Mouse (Mus musculus): ENCODE results near the gene Snx21. TPM values are rescaled to one million over a fixed set of nuclear protein-coding genes. Genes with fewer than 3 reads are reported as not detected.
A peak's percentile ranks its signal among the peaks of the same experiment; 100 is the strongest.

Snx21 gene
- total RNA-seq (2021) = 10 to 100 TPM; 52.8 to 56.9 TPM

DNA sequence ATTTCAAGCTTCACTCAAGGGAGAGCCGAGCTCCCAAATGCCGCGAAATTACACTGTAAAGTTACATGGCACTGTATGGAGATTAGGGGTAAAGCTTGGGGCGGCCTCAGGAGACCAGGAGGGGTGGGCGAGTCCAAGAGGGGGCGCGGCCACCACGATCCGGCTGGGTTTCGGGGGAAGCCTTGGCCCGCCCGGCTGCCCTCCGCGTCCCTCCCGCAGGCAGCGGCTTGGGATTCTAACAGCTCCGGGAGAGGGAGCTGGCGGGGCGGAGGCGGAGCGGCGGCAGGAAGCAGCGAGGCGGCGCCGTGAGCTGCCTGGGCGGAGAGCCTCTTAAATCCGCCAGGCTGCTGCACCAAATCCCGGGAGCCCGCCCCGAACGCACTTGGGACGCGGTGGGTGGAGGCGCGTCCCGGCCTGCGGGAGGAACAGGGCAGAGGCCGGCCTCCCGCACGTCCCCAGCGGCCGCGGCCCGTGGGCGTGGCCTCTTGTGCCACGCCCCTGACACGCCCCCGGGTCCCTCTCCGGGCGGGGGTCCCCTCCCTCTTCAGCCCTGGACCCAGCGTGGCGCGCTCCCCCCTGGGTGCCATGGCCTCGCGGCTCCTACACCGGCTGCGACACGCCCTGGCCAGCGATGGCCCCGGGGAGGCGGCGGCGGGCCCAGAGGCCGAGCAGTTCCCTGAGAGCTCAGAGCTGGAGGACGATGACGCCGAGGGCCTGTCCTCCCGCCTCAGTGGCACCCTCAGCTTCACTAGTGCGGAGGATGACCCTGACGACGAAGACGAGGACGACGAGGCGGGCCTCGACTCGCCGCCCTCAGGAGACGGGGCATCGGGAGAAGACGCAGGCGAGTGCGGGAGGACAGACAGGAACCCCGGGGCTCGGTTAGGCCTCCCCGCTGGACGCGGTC is at the start of gene Snx21:
Snx21 (plus strand) TSS at position 343 of the 907 bp plus-strand sequence.
- DNase-seq = peak; percentile 82
- intact Hi-C loops (cut with DNase I) = no loop called here

DNA sequence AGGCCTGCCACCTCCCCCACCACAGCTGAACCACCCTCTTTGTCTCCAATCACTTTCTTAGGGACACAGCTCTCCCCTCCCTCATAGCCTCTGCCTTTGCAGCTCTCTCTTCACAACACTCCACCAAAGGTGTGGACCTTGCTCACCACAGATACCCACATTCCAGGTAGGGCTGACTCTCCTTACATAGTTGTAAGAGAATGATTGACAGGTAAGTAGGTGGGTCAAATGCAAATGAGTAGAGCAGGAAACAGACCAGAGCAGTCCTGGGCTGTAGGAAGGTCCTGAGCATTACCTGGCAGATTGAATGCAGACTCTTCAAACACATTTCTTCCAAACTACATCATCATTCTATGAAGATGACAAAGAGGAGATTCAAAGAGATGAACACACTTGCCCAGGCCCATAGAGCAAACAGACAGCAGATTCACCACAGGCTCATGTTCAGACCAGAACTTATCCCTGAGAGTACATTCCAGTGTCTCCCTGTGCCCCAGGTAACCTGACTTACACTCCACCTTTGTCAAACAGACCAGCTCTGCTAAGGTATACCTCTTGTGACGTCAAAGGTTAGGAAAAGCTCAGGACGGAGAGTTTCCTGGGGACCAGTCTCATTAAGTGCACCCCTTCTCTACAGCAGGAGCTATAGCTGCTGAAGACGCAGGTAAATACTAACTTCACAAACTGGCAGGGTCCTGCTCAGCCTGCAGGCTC is 48.1 kb upstream of the Snx21 start:
- intact Hi-C loops (cut with DNase I) = no loop called here
- no peak for DNase-seq

DNA sequence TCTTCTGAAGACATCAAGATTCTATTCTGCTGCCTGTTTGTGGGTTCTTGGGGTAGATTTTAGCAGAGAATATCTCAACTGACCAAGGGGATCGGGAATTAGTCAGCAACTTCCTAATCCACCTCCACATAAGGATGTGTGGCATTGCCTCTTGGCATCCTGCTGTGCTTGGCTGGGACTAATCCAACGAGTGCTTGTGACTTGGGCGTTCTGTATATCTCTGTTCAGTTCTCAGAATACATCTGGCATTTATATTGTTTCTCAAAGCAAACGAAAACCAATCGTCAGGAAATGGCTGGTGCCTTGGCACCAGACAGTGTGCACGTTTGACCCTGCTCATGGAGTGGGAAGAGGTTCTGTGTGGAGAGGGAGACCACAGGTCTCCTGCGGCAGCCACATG is 45.7 kb upstream of the Snx21 start:
- DNase-seq = no peak
- intact Hi-C loops (cut with DNase I) = no loop called here

DNA sequence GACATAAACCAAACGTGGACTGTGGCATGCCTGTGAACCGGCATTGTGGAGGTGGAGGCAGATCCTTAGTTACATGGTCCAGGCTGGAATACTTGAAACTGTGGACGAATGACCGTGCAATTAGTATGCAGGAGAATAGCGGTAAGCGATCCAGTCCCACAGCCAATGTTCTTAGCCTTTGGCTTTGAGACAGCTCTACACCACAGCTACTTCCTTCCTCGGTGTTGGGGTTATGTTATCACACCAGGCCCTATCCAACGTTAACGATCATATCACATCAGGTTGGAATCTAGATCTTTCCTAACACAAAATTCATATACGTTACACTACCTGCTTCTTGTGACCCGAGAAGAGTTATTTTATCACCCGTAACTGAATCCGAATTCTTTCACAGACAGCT is 40.6 kb upstream of the Snx21 start:
- DNase-seq = no peak
- intact Hi-C loops (cut with DNase I) = no loop called here

DNA sequence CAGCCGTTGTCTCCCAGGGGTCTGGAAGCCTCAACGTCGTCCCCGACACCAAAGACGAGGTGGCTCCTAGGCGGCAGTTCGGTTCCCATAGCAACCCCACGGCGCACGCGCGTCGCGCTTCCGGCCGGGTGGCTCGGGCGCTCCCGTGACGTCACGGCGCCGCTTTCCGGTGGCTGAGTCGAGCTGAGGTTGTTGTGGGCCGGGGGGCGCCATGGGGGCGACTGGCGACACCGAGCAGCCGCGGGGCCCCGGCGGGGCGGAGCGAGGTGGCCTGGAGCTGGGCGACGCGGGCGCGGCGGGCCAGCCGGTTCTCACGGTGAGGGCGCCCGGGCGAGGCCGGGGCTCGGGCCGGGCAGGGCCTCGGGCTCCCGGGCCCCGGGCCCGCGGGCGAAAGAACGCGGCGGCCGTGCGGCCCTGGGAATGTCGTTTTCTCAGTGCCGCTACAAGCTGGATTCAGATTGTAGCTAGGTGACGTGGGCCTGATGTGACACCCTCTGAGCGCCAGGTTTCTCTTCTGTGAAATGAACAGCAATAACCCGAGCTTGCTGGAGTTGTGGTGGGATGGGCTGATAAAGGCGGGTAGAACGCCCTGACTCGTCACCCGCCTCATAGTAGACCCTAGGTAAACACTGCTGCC is 39.7 kb upstream of the Snx21 start, which contains the start of the genes Wfdc3 and Dnttip1:
Wfdc3 (minus strand) TSS at position 89 of the 637 bp plus-strand sequence.
Dnttip1 (plus strand) TSS at position 141 of the 637 bp plus-strand sequence.
- intact Hi-C loops (cut with DNase I) = no loop called here
- DNase-seq = peak; percentile 94

DNA sequence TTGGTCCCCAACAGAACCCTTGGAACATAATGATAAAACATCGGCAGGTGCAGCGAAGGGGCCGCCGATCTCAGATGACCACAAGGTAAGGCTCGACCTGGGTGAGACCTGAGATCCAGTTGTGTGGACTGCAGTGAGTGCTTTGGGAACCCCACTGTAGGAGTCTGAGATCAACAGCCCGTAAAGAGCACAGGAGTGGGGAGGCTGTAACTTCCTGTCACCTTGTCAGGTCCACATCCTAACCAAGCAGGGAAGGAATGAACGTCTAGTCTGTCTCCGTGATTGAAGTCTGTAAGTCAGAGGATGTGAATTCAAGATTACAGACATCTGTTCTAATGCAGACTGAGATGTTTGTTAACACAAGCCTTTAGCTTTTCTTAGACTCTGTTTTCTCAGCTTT is 38.9 kb upstream of the Snx21 start:
- intact Hi-C loops (cut with DNase I) = no loop called here
- no peak for DNase-seq

DNA sequence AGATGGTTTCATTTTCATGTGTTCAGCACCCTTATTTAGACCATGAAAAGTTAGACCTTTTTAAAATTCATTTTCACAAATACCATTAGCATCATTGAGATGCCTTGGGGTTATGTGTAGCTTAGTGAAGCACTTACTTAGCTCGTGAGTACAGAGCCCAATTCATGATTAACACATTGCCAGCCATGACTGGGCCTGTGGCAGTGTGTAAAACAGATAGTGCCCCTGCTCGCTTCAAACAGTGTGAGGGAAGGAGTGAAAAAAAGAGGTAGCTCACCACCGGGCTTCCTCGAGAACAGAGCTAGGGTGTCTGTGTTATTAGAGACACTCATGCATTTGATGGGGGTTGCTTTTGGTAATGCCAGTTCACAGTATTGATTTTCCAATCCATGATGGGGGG is 37.4 kb upstream of the Snx21 start:
- no peak for DNase-seq
- intact Hi-C loops (cut with DNase I) = no loop called here

DNA sequence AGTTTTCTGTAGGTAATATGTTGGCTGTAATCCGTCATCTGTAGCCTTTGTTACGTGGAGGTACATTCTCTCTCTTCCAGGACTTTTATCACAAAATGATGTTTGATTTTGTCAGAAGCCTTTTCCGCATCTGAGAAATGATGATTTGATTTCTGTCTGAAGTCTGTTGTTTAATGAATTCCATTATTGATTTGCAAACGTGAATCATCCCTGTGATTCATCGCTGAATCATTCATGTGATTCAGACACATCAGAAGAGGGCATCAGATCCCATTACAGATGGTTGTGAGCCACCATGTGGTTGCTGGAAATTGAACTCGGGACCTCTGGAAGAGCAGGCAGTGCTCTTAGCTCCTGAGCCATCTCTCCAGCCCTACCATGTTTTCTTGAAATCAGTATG is 36.6 kb upstream of the Snx21 start:
- intact Hi-C loops (cut with DNase I) = no loop called here

DNA sequence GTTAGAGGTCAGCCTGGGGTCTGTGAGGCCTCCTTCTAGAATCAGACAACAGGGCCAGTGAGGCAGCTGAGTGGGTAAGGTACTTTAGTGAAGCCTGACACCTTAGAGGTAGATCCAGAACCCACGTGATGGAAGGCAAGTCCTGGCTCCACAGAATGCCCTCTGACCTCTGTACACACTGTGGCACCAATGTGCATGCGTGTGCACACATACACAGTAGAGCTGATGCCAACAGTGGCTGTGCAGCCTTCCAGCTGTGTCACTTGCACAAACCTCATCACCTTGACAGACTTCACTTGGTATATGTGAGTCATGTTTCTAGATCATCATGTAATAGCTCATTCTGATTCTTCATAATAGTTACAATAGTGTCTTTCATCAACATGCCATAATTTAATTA is 33.2 kb upstream of the Snx21 start:
- intact Hi-C loops (cut with DNase I) = no loop called here
- no peak for DNase-seq

More for the DNA sequence above, 36.6 kb upstream of the Snx21 start:
- no peak for DNase-seq

DNA sequence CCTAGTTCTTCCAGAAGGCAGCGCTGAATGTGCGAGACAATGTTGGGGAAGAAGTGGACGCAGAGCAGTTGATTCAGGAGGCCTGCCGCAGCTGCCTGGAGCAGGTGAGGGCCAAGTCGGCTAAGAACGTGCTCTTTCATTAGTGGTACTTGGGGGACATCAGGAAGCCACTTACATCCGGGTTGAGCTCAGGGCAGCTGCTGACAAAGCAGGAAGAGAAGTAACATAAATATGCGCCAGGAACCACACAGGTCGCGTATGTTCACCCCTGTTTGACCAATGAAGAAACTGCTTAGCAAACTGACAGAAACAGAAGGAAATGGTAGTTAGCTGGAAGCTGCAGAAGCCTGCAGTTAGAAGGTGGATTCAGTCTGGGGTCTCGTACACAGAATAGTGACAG is 31.5 kb upstream of the Snx21 start:
- intact Hi-C loops (cut with DNase I) = no loop called here
- no peak for DNase-seq

DNA sequence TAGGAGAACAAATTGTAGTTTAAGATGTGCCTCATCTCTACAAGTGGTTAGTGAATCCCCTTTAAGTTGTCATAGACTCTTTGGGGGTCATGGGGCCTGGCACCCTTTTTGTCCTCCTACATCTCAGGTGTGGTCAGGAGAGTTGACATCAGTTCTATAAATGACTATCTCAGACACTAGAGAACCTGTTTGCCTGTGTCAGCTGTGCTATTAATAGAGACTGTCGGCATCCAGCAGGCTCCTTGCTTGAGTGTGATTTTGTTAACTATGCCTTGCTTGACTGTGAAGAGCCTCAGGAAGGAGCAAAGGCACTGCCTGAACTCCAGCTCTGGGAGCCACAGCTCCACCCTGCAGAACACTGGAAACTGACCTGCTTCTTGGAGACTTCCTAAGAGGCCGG is 30.8 kb upstream of the Snx21 start:
- DNase-seq = no peak
- intact Hi-C loops (cut with DNase I) = no loop called here

DNA sequence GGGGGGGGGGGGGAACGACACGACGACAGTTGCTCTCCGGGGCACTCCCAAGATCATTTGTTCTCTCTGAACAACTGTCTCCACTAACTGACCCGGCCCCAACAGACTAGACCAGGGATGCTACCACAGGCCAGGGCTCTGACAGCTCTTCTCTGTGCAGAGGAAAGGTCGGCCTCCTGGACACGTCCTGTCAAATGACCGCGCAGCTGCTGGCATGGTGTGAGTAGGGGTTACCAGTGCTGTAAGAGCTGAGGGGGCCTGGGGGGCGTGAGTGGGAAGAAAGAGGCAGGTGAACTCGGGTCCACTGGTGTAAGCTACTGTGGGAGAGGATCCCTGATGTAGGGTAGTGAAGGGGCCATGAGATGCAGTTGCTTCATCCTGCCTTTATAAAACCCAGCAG is 27.8 kb upstream of the Snx21 start:
- DNase-seq = no peak
- intact Hi-C loops (cut with DNase I) = no loop called here

DNA sequence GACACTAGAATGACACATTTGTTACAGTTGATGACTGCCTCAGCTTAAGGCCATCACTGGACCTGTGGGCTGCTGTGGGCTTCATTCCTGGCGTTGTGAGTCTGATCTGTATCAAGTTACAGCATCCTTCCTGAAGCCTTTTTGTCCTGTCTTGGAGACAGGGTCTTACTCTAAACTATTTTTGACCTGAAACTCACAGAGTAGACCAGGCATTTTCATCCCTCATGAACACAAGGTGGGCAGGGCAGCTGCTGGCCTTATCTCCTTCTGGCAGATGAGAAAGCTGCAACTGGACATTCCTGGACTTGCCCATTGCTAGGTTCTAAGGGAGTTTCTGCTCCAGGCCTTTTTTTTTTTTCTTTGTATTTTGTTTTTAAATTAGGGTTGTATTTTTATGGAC is 26.9 kb upstream of the Snx21 start:
- no peak for DNase-seq
- intact Hi-C loops (cut with DNase I) = no loop called here

DNA sequence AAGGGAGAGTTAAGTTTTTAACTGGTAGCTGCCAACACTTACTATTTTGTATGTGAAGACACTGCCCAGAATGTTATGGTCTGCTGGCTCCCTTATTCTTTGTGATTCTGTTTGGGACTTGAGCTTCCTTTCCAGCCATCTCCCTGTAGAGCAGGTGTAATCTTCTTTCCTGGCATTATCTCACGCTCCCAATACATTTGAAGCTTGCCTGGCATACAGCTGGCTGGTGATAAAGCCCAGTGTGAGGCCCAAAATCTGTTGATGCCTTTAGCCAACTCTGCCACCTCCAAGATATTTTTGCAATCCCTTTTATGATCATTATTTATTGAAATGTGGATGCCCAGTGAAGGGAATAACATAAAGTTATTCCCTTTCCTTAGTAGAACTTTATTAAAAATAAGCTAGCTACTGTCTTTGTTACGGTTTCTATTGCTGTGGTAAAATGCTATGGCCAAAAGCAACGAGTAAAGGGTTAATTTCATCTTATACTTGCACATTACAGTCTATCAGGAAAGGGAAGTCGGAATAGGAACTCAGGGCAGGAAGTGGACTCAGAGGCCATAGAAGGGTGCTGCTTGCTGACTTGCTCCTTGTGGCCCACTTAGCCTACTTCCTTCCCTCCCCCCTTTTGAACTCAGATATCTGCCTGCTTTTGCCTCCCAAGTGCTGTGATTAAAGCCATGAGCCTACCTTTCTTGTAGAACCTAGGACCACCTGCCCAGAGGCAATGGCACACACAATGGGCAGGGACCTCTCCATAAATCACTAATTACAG is 25.4 kb upstream of the Snx21 start:
- intact Hi-C loops (cut with DNase I) = no loop called here
- DNase-seq = no peak

DNA sequence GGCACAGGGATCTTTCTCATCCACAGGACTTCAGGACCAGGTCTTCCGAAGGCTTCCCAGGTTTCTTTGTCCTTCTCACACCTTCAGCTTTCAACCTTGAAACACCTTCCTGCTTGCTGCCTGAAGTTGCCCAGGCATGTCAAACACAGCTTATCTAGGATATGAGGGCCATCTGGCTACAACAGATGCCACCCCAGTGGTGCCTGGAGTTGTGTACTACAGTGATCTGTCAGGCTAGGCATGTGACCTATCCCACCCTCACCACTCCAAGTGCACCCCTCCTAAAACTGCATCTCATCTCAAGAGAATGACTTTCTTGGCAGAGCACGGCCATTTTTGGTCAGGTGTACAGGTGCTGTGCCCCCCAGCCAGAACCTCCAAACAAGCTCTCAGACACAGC is 24.1 kb upstream of the Snx21 start:
- DNase-seq = peak; percentile 33
- intact Hi-C loops (cut with DNase I) = no loop called here

DNA sequence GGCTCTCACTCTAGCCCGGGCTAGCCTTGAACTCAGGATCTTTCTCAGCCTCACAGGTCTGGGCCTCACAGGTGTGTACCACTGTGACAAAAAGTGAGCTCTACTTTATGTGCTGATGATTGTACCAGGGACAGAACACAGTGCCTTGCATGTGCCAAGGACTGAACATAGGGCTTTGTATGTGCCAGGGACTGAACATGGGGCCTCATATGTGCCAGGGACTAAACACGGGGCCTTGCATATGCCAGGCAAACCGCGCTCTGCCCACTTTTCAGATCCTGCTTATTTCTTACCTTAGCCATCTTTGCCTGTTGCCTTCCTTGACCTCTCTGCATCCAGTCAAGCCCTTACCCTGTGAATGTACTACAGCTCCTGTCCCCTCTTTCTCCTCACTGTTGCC is 23.7 kb upstream of the Snx21 start:
- intact Hi-C loops (cut with DNase I) = no loop called here
- no peak for DNase-seq

DNA sequence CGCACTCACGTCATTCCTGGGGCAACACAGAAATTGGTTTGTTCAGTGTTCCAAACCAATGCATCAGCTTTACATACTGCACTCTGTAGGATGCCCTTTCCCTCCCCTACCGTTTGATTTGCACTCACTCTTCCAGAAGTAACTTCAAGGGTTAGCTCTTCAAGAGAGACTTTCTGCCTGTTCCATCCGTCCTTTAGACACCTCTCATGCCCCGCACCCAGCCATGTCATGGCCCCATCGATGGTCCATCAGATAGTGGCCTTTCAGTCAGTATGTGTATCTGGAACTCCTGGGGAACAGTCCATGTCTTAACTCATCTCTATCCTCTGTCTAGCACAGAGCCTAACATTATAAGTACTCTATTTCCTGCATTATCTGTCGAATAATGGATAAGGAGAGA is 23.0 kb upstream of the Snx21 start:
- intact Hi-C loops (cut with DNase I) = no loop called here
- DNase-seq = no peak

DNA sequence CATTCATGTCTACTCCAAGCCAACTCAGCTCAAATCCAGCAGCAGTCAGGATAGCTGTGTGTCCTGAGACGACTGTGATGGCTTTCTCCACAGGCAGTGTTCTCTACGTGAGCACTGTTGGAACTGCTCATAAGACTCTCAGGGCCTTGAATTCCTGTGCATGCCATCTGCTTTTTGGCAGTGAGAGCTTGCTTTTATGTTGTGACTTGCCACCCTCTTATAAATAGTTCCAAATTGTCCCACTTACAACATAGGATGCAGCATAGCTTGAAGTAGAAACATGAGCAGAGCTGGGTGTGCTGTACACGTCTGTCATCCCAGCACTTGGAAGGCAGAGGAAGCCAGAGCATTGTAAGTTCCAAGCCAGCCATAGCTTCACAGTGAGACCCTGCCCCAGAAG is 19.8 kb upstream of the Snx21 start:
- DNase-seq = no peak
- intact Hi-C loops (cut with DNase I) = no loop called here

DNA sequence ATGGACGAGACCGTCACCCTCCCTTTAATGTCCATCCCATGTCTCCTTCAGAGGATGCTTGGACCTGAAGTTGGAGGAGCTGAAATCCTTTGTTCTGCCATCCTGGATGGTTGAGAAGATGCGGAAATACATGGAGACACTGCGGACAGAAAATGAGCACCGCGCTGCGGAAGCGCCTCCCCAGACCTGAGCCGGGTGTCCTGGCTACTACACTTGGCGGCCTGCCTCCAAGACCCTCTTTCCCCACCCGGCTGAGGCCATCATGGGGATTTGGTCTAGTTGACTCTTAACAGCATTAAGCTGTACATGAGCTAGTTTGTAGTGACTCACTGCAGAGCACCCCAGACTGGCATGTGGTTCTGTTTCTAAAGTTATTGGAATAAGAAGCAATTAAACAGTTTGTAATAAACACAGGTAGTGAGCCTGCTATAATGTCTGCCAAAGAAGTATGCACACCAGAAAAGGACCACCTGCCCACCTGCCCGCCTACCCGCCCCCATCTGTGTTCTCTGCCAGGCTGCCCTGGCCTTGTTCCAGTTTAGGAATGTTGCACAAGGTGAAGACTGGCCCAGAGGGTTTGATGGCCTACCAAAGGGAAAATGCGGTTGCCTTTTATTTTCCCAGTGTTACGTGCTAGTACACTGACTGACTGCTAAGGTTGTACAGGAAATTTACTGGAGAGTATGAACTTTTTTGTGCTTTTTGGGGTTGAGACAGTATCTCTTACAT is 17.6 kb upstream of the Snx21 start:
- DNase-seq = peak; percentile 60
- intact Hi-C loops (cut with DNase I) = no loop called here

Data from left cerebral cortex, postnatal 4 days (tissue).